Mouse (Mus musculus) erythroblast, embryonic 14.5 days (primary cell): ENCODE results near the gene Fbxo31. TPM values are rescaled to one million over a fixed set of nuclear protein-coding genes. Genes with fewer than 3 reads are reported as not detected.

Experiments
- H3K27me3 ChIP-seq: 2 replicates; pipeline ENCODE4 v1.6.1; 2012; ENCODE audit warnings: inconsistent platforms; ENCODE audit not compliant: control insufficient read depth
- H3K36me3 ChIP-seq: 2 replicates; pipeline ENCODE4 v1.6.1; 2012; ENCODE audit warnings: mild to moderate bottlenecking, inconsistent platforms; ENCODE audit not compliant: control insufficient read depth
- H3K4me1 ChIP-seq: 2 replicates; pipeline ENCODE4 v1.6.1; 2012; ENCODE audit warnings: inconsistent platforms; ENCODE audit not compliant: control insufficient read depth
- H3K4me3 ChIP-seq: replicated peaks from 2 replicates; pipeline ENCODE3; 2012; ENCODE audit warnings: moderate library complexity, mild to moderate bottlenecking, inconsistent platforms
- H3K9me3 ChIP-seq: 2 replicates; pipeline ENCODE4 v1.6.1; 2012; ENCODE audit warnings: low read length, inconsistent platforms, mixed read lengths; ENCODE audit not compliant: control insufficient read depth
- GATA1 ChIP-seq: IDR thresholded peaks from 2 replicates; pipeline ENCODE4 v1.6.1; 2012; ENCODE audit warnings: low read length, inconsistent platforms, mixed read lengths
- TAL1 ChIP-seq: IDR thresholded peaks from 3 replicates; pipeline ENCODE4 v1.6.1; 2012; ENCODE audit warnings: low read length, inconsistent platforms, mixed read lengths
- polyA plus RNA-seq: library from polyadenylated mRNA; stranded (reverse); fragments of >175 nt; gene quantifications from 2 replicates; pipeline ENCODE4 v1.2.3, GENCODE M21; 2012

Gene Fbxo31
- polyA plus RNA-seq, 1 experiment = 1.6 TPM

DNA sequence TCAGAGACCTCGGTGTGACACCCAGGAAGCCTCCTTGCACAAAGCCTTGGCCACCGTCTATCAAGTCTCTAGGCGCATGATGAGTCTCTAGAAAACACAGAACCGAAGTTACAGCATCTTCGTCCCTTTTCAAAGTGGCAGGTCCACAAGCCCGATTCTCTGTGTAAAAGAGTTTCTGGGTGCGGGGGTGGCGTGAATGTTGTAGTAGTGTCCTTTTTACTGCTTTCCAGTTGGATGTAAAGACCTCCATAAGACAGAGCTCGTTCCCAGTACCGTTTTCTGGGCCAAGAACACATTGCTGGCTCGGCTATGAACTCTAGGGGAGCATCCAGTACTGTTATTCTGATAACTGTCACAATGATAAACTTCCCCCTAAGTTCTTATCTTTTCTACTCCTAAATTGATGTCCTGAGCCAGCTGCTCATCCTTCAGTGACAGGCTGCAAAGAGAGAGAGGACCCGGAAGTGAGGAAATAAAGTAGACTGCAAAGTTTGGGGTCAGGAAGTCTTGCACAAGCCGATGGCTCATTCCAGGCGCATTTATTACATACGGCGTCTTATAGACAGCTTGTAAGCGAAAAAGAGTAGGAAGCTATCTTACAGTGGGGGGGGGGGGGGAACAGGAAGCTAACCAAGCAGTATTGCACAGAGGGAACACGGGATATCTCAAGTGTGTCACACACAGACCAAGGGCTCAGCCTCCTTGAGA is 53.3 kb downstream of the Fbxo31 start:
- H3K9me3 ChIP-seq = no peaks in the 10 kb centered on the region; the same call in 1 of the 2 replicates
- no peak for TF ChIP-seq TAL1
- TF ChIP-seq GATA1 = no peak
- H3K4me3 ChIP-seq = no peak overlapping the region
- H3K36me3 ChIP-seq = no peaks in the 10 kb centered on the region
- no peaks in the 10 kb centered on the region for H3K4me1 ChIP-seq
- no peaks in the 10 kb centered on the region for H3K27me3 ChIP-seq

DNA sequence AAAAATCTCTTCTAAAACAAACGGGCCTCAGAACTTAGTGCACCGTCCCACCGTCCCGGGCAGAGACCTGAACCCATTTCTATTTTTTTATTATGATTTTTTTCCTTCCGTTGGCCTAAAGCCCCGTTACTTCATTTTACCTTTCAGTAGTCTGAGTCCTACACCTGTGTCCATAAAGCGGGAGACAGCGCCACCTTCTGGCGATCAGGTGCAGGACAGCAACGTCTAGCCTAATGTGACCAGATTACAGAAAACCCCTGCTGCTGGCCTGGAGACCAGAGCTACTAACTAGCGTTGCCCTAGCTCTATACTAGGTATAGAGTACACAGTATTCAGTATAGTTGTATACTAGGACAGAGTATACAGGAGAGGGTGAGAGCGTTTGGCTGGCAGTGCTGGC is 65.2 kb downstream of the Fbxo31 start:
- TF ChIP-seq TAL1 (no peak), GATA1 (no peak)
- H3K27me3 ChIP-seq = no peaks in the 10 kb centered on the region
- no peak overlapping the region for H3K4me3 ChIP-seq
- H3K36me3 ChIP-seq = no peaks in the 10 kb centered on the region
- H3K9me3 ChIP-seq = no peaks in the 10 kb centered on the region
- H3K4me1 ChIP-seq = no peaks in the 10 kb centered on the region

DNA sequence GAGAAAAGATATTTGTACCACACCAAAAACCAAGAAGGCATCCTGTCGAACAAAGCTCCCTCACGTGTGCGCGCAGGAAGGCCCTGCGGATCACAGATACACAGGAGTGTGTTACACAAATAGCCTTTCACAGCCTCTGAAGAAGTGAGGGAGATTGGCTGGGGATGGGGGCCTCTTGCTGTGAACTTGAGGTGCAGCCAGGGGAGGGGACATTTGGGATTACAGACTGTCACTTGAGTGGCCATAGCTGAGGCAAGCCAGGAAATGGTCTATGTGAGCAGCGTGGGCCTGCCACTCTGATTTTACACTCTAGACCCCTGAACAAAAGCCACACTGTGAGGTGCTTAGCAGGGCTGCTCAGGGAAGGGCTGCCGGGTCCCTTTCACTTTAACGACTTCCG is 66.9 kb downstream of the Fbxo31 start:
- H3K4me1 ChIP-seq = no peaks in the 10 kb centered on the region
- H3K4me3 ChIP-seq = no peak overlapping the region
- no peaks in the 10 kb centered on the region for H3K27me3 ChIP-seq
- no peaks in the 10 kb centered on the region for H3K36me3 ChIP-seq
- TF ChIP-seq TAL1 (no peak), GATA1 (no peak)
- no peaks in the 10 kb centered on the region for H3K9me3 ChIP-seq

Other genes starting within 250 kb of the Fbxo31 start
- not detected in 2 replicates for gene 1700018B08Rik, start 34.5 kb downstream of the Fbxo31 start, polyA plus RNA-seq
- gene Map1lc3b, start 11.6 kb upstream of the Fbxo31 start, polyA plus RNA-seq = 29.2 and 30.4 TPM in 2 replicates
- gene Zcchc14, start 74.1 kb upstream of the Fbxo31 start, polyA plus RNA-seq = not detected in 2 replicates
- 0.02 TPM in 1 of 2 replicates, not detected in the other for gene Jph3, start 150.8 kb upstream of the Fbxo31 start, polyA plus RNA-seq